Mouse (Mus musculus): Measurements from ENCODE around the gene Olfr1295. TPM values are rescaled to one million over a fixed set of nuclear protein-coding genes. Genes with fewer than 3 reads are reported as not detected.

Gene Olfr1295
- total RNA-seq (2012; rRNA removed): not detected in 2 replicates
- not detected in 2 replicates for total RNA-seq (2014; rRNA removed)
- not detected in 2 replicates for polyA plus RNA-seq (2012; ENCODE audit: insufficient read length, low read depth)

DNA sequence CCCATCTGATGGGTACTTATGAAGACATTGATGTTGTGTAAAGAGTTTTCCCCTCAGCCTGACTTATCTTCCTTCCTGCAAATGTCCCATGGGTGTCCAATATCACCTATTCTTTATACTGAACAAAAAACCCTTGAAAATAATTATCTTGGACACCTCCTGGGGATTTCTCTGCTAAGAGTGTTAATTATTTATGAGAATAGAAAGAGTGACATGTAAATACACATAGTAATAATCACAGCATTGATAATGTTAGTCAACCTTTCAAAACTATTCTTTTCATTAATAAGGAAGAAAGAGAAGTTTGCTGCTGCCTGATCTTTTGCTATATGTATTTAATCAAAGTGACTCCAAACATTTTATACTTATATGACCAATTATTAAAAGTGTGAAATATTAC lies at the start of gene Olfr1295:
Olfr1295 (minus strand) TSS at position 101 of the 400 bp plus-strand sequence.
- in situ Hi-C loops (cut with MboI; ENCODE audit: low pct_ligation_motif_present, low pct_unique_long_range_greater_than_20kb, low sequenced_read_pairs) (no loop called here), dilution Hi-C loops (cut with MboI; ENCODE audit: extremely low pct_ligation_motif_present, extremely low pct_unique_long_range_greater_than_20kb, low sequenced_read_pairs) (no loop called here)
- TF ChIP-seq ETS1 (conservative IDR thresholded peaks at IDR 0.05; ENCODE audit: low read depth, low read length): no peak
- TF ChIP-seq CHD1 (IDR thresholded peaks at IDR 0.05; ENCODE audit: low read depth, low read length): no peak
- TF ChIP-seq CHD2 (IDR thresholded peaks at IDR 0.05; ENCODE audit: low read length): no peak
- no peak for TF ChIP-seq NELFE (IDR thresholded peaks at IDR 0.05; ENCODE audit: low read depth, low read length)
- TF ChIP-seq BHLHE40 (IDR thresholded peaks at IDR 0.05; ENCODE audit: low read depth, low read length): no peak
- no peak for TF ChIP-seq POLR2A (IDR thresholded peaks at IDR 0.05; ENCODE audit: low read depth, low read length)
- TF ChIP-seq HCFC1 (IDR thresholded peaks at IDR 0.05; ENCODE audit: low read depth, low read length): no peak
- Histone ChIP-seq H3K27ac (ENCODE audit: insufficient read depth, low read depth) (no peak within 1 kb of the TSS), H3K36me3 (replicated peaks in 1 of 2; ENCODE audit: control insufficient read depth in 1 of 2, insufficient read depth in 1 of 2, low read length in 1 of 2) (no peaks in the 10 kb centered on the region), H3K4me1 (ENCODE audit: control insufficient read depth in 1 of 2, insufficient read depth in 2 of 2) (no peaks in the 10 kb centered on the region), H3K4me2 (ENCODE audit: insufficient read depth, low read depth, poor library complexity, severe bottlenecking) (no peak within 1 kb of the TSS), H3K4me3 (replicated peaks in 1 of 3; ENCODE audit: low read depth in 2 of 3, low read length in 2 of 3, poor library complexity in 1 of 3) (no peak within 1 kb of the TSS), H3K9ac (ENCODE audit: insufficient read depth, low read depth) (no peak within 1 kb of the TSS), H3K27me3 (replicated peaks) (no peaks in the 10 kb centered on the region), H3K9me3 (replicated peaks; ENCODE audit: low read length) (peaks cover 6% of the 10 kb centered on the region), H3K79me2 (replicated peaks; ENCODE audit: control insufficient read depth, extremely low read depth, insufficient read depth, poor library complexity, severe bottlenecking) (no peaks in the 10 kb centered on the region)
- no peak for DNase-seq (ENCODE audit: extremely low read depth)

DNA sequence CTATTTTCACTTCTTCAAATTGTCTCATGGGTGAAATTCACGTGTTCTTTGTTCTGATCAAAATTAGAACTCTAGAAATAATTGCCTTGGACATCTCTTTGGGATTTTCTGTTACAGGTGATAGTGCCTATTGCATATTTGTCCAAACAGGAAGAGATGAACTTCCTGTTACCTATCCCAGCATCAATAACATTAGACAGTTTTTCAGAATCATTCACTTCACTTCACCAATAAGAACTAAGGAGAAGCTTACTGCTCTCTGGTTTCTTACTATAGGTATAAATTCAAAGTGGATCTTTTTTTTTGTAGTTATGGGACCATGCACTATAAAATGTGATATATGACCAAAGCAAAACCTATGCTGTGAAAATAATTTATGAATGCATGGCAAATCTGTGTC lies 29.3 kb downstream of the Olfr1295 start, which contains the start of gene Olfr1294:
Olfr1294 (minus strand) TSS at position 101 of the 400 bp plus-strand sequence.
- Histone ChIP-seq H3K79me2 (replicated peaks; ENCODE audit: control insufficient read depth, extremely low read depth, insufficient read depth, poor library complexity, severe bottlenecking) (no peaks in the 10 kb centered on the region), H3K9ac (ENCODE audit: insufficient read depth, low read depth) (no peak within 1 kb of the TSS), H3K36me3 (replicated peaks in 1 of 2; ENCODE audit: control insufficient read depth in 1 of 2, insufficient read depth in 1 of 2, low read length in 1 of 2) (no peaks in the 10 kb centered on the region), H3K4me1 (ENCODE audit: control insufficient read depth in 1 of 2, insufficient read depth in 2 of 2) (no peaks in the 10 kb centered on the region), H3K9me3 (replicated peaks; ENCODE audit: low read length) (peaks cover 20% of the 10 kb centered on the region), H3K27ac (ENCODE audit: insufficient read depth, low read depth) (no peak within 1 kb of the TSS), H3K27me3 (replicated peaks) (no peaks in the 10 kb centered on the region), H3K4me3 (replicated peaks in 1 of 3; ENCODE audit: low read depth in 2 of 3, low read length in 2 of 3, poor library complexity in 1 of 3) (no peak within 1 kb of the TSS), H3K4me2 (ENCODE audit: insufficient read depth, low read depth, poor library complexity, severe bottlenecking) (no peak within 1 kb of the TSS)
- no peak for DNase-seq (ENCODE audit: extremely low read depth)
- dilution Hi-C loops (cut with MboI; ENCODE audit: extremely low pct_ligation_motif_present, extremely low pct_unique_long_range_greater_than_20kb, low sequenced_read_pairs): no loop called here
- in situ Hi-C loops (cut with MboI; ENCODE audit: low pct_ligation_motif_present, low pct_unique_long_range_greater_than_20kb, low sequenced_read_pairs): no loop called here
- TF ChIP-seq SMC3 (IDR thresholded peaks at IDR 0.05; ENCODE audit: low read depth, low read length) (no peak), HCFC1 (IDR thresholded peaks at IDR 0.05; ENCODE audit: low read depth, low read length) (no peak), ZMIZ1 (IDR thresholded peaks at IDR 0.05; ENCODE audit: low read depth, low read length) (no peak), EP300 (IDR thresholded peaks at IDR 0.05; ENCODE audit: low read length) (no peak), POLR2AphosphoS2 (IDR thresholded peaks at IDR 0.05; ENCODE audit: low read depth, low read length) (no peak), JUND (conservative IDR thresholded peaks at IDR 0.05; ENCODE audit: low read depth, low read length) (no peak), MAX (IDR thresholded peaks at IDR 0.05; ENCODE audit: low read length) (no peak), E2F4 (IDR thresholded peaks at IDR 0.05; ENCODE audit: insufficient replicate concordance, low read depth, low read length) (no peak), MAZ (IDR thresholded peaks at IDR 0.05; ENCODE audit: low read depth, low read length) (no peak), GABPA (IDR thresholded peaks at IDR 0.05; ENCODE audit: insufficient replicate concordance, low read depth, low read length) (no peak), TCF12 (IDR thresholded peaks at IDR 0.05; ENCODE audit: low read depth, low read length) (no peak), MEF2A (IDR thresholded peaks at IDR 0.05; ENCODE audit: borderline replicate concordance, low read depth, low read length) (no peak), ZNF384 (IDR thresholded peaks at IDR 0.05; ENCODE audit: low read depth, low read length) (no peak), JUN (IDR thresholded peaks at IDR 0.05; ENCODE audit: insufficient read depth, low read depth, low read length) (no peak), POLR2A (IDR thresholded peaks at IDR 0.05; ENCODE audit: low read depth, low read length) (no peak), USF2 (conservative IDR thresholded peaks at IDR 0.05; ENCODE audit: low read depth, low read length) (no peak), KAT2A (IDR thresholded peaks at IDR 0.05; ENCODE audit: insufficient replicate concordance, low read length) (no peak), SIN3A (IDR thresholded peaks at IDR 0.05; ENCODE audit: low read length) (no peak), USF1 (IDR thresholded peaks at IDR 0.05; ENCODE audit: low read depth, low read length) (no peak)
